Mouse (Mus musculus) liver, embryonic 11.5 days (tissue): ENCODE measurements around the gene Foxred2. TPM values are rescaled to one million over a fixed set of nuclear protein-coding genes. Genes with fewer than 3 reads are reported as not detected.

Experiments used
- ATAC-seq: fragments of 200-750 bp; cut with Nextera tagmentation; replicated peaks from 2 replicates; pipeline ENCODE4 v1.8.0; 2017; ENCODE audit warnings: moderate number of reproducible peaks, mild to moderate bottlenecking, moderate TSS enrichment, moderate library complexity; ENCODE audit not compliant: low FRiP score
- DNase-seq: peaks from one replicate; pipeline ENCODE4 v3.0.0-alpha.2; 2017; ENCODE audit warnings: low spot score
- H3K27ac ChIP-seq: fragments of 300-500 bp; sonication (generic); 2 replicates; pipeline ENCODE4 v1.5.1; 2014; ENCODE audit warnings: mild to moderate bottlenecking, low read depth, low read length, control low read depth
- H3K27me3 ChIP-seq: fragments of 300-500 bp; sonication (generic); replicated peaks from 2 replicates; pipeline ENCODE4 v1.6.1; 2014; ENCODE audit warnings: low read length, mixed read lengths; ENCODE audit not compliant: control insufficient read depth, insufficient read depth
- H3K36me3 ChIP-seq: fragments of 300-500 bp; sonication (generic); 2 replicates; pipeline ENCODE4 v1.6.1; 2014; ENCODE audit warnings: mild to moderate bottlenecking, low read length, moderate library complexity, mixed read lengths; ENCODE audit not compliant: control insufficient read depth, insufficient read depth
- H3K4me1 ChIP-seq: fragments of 300-500 bp; sonication (generic); replicated peaks from 2 replicates; pipeline ENCODE4 v1.6.1; 2014; ENCODE audit warnings: low read length, mixed read lengths; ENCODE audit not compliant: control insufficient read depth, insufficient read depth
- H3K4me2 ChIP-seq: fragments of 300-500 bp; sonication (generic); 2 replicates; pipeline ENCODE4 v1.6.1; 2014; ENCODE audit warnings: mild to moderate bottlenecking, control low read depth, moderate library complexity
- H3K4me3 ChIP-seq: fragments of 300-500 bp; sonication (generic); 2 replicates; pipeline ENCODE4 v1.5.1; 2014; ENCODE audit warnings: low read depth, low read length, control low read depth
- H3K9ac ChIP-seq: fragments of 300-500 bp; sonication (generic); 2 replicates; pipeline ENCODE4 v1.6.1; 2014; ENCODE audit warnings: low read depth, low read length, control low read depth
- H3K9me3 ChIP-seq: fragments of 300-500 bp; sonication (generic); 2 replicates; pipeline ENCODE4 v1.6.1; 2016; ENCODE audit warnings: low read length, inconsistent platforms, mixed read lengths; ENCODE audit not compliant: control insufficient read depth
- WGBS: fragments of 180-500 bp; shearing (Covaris S2); extraction: QIAGEN DNeasy Blood & Tissue Kit; methylation state at CpG from one replicate; pipeline ENCODE4 v1.1.7; 2014; 5-methylcytosine and 5-hydroxymethylcytosine counted together
- polyA plus RNA-seq: library from polyadenylated mRNA; unstranded; fragments of >200 nt; fragmentation: Nextera tagmentation; extraction: Ambion mirVana; gene quantifications from 2 replicates; pipeline ENCODE4 v1.2.1, GENCODE M21; 2014

The Foxred2 gene
- polyA plus RNA-seq, 1 experiment from 2014 or later, result 3.3 TPM

- 46% methylated on average over 5 of the region's 5 CpGs for WGBS
- Histone ChIP-seq H3K36me3 (peaks cover 39% of the 10 kb centered on the region), H3K4me2 (no peak overlapping the region)
Measured at GRCm38 (mm10) chr15:77957625-77958024, 1.1 kb upstream of the Foxred2 start.

GRCm38 (mm10) chr15:77955440-77956403, 800 bp downstream of the Foxred2 start:
- Histone ChIP-seq H3K27ac (no peak overlapping the region), H3K4me2 (peak overlapping the region; percentile 83), H3K9ac (peak overlapping the region; percentile 44; the same call in 1 of the 2 replicates), H3K9me3 (no peaks in the 10 kb centered on the region), H3K4me1 (peaks cover 13% of the 10 kb centered on the region), H3K4me3 (peak overlapping the region; percentile 53), H3K36me3 (peaks cover 20% of the 10 kb centered on the region), H3K27me3 (peaks cover 14% of the 10 kb centered on the region)
- 14% methylated on average over 52 of the region's 52 CpGs for WGBS
- DNase-seq, result no peak
- ATAC-seq, result no peak

More at GRCm38 (mm10) chr15:77957625-77958024, 1.1 kb upstream of the Foxred2 start:
- H3K9me3 ChIP-seq, result no peaks in the 10 kb centered on the region
- no peak for ATAC-seq
- no peak for DNase-seq
- H3K4me1 ChIP-seq, result peaks cover 13% of the 10 kb centered on the region
- H3K9ac ChIP-seq, result no peak overlapping the region
- H3K4me3 ChIP-seq, result no peak overlapping the region
- H3K27ac ChIP-seq, result no peak overlapping the region
- H3K27me3 ChIP-seq, result peaks cover 14% of the 10 kb centered on the region

GRCm38 (mm10) chr15:77954362-77954761, 2.2 kb downstream of the Foxred2 start:
- Histone ChIP-seq H3K27ac (no peak overlapping the region), H3K9me3 (no peaks in the 10 kb centered on the region), H3K4me2 (no peak overlapping the region), H3K9ac (no peak overlapping the region), H3K4me3 (no peak overlapping the region), H3K27me3 (peaks cover 14% of the 10 kb centered on the region), H3K36me3 (peaks cover 7% of the 10 kb centered on the region), H3K4me1 (peaks cover 13% of the 10 kb centered on the region)
- DNase-seq (no peak), ATAC-seq (no peak)
- WGBS, result 77% methylated on average over 2 of the region's 2 CpGs

- DNase-seq, result no peak
- no peak overlapping the region for H3K27ac ChIP-seq
- H3K9me3 ChIP-seq, result no peaks in the 10 kb centered on the region
- peaks cover 14% of the 10 kb centered on the region for H3K27me3 ChIP-seq
- no peak overlapping the region for H3K4me2 ChIP-seq
- no peak for ATAC-seq
- H3K36me3 ChIP-seq, result no peaks in the 10 kb centered on the region
- 79% methylated on average over 3 of the region's 3 CpGs for WGBS
- H3K4me1 ChIP-seq, result peaks cover 13% of the 10 kb centered on the region
- no peak overlapping the region for H3K9ac ChIP-seq
- H3K4me3 ChIP-seq, result no peak overlapping the region
Measured at GRCm38 (mm10) chr15:77952921-77953320, 3.6 kb downstream of the Foxred2 start.

GRCm38 (mm10) chr15:77949061-77949460, 7.5 kb downstream of the Foxred2 start:
- Histone ChIP-seq H3K4me2 (no peak overlapping the region), H3K4me3 (no peak overlapping the region), H3K27me3 (no peaks in the 10 kb centered on the region; the same call in 1 of the 2 replicates), H3K9ac (no peak overlapping the region), H3K9me3 (no peaks in the 10 kb centered on the region), H3K36me3 (no peaks in the 10 kb centered on the region), H3K4me1 (no peaks in the 10 kb centered on the region), H3K27ac (no peak overlapping the region)
- 84% methylated on average over 7 of the region's 7 CpGs for WGBS
- ATAC-seq (no peak), DNase-seq (no peak)

- Histone ChIP-seq H3K27me3 (no peaks in the 10 kb centered on the region), H3K4me2 (no peak overlapping the region), H3K4me1 (no peaks in the 10 kb centered on the region), H3K27ac (no peak overlapping the region), H3K4me3 (no peak overlapping the region), H3K36me3 (no peaks in the 10 kb centered on the region), H3K9me3 (no peaks in the 10 kb centered on the region), H3K9ac (no peak overlapping the region)
- no peak for DNase-seq
- ATAC-seq, result no peak
- 66% methylated on average over 4 of the region's 4 CpGs for WGBS
Measured at GRCm38 (mm10) chr15:77945711-77946110, 10.8 kb downstream of the Foxred2 start.

- no peaks in the 10 kb centered on the region for H3K4me1 ChIP-seq
- H3K9me3 ChIP-seq, result no peaks in the 10 kb centered on the region
- H3K4me2 ChIP-seq, result no peak overlapping the region
- no peaks in the 10 kb centered on the region for H3K27me3 ChIP-seq
- no peaks in the 10 kb centered on the region for H3K36me3 ChIP-seq
- no peak overlapping the region for H3K9ac ChIP-seq
- 77% methylated on average over 3 of the region's 3 CpGs for WGBS
- ATAC-seq, result no peak
- no peak for DNase-seq
- no peak overlapping the region for H3K27ac ChIP-seq
- H3K4me3 ChIP-seq, result no peak overlapping the region
Measured at GRCm38 (mm10) chr15:77941563-77941962, 15.0 kb downstream of the Foxred2 start.

GRCm38 (mm10) chr15:77938516-77938915, 18.0 kb downstream of the Foxred2 start:
- no peak overlapping the region for H3K4me3 ChIP-seq
- DNase-seq, result no peak
- no peaks in the 10 kb centered on the region for H3K9me3 ChIP-seq
- no peak overlapping the region for H3K4me2 ChIP-seq
- no peaks in the 10 kb centered on the region for H3K36me3 ChIP-seq
- H3K27me3 ChIP-seq, result no peaks in the 10 kb centered on the region
- no peak overlapping the region for H3K9ac ChIP-seq
- WGBS, result 74% methylated on average over 5 of the region's 5 CpGs
- H3K27ac ChIP-seq, result no peak overlapping the region
- no peak for ATAC-seq
- H3K4me1 ChIP-seq, result 0 out of 2 replicates have a peak, but pooled peaks cover 2% of the 10 kb centered on the region
